Mouse (Mus musculus): ENCODE measurements at regions not wholly inside any gene's neighbourhood (a gene's known extent, or its start where the extent isn't known, plus 50 kb on each side); places are given as distances from the start of the nearest gene placed in this dataset.

- H3K27me3 ChIP-seq = no peaks in the 10 kb centered on the region
- no peak overlapping the region for H3K4me3 ChIP-seq (replicated peaks)
- H3K4me1 ChIP-seq (replicated peaks) = no peaks in the 10 kb centered on the region
- H3K9ac ChIP-seq = no peak overlapping the region
- 25% methylated on average over 6 of the region's 6 CpGs for WGBS (ENCODE audit: insufficient replicate concordance)
- H3K36me3 ChIP-seq (replicated peaks) = no peaks in the 10 kb centered on the region
- H3K27ac ChIP-seq (replicated peaks) = no peak overlapping the region
- ATAC-seq (ENCODE audit: insufficient read depth) = peak; percentile 31; the same call in 1 of the 2 replicates
- H3K4me2 ChIP-seq = no peak overlapping the region
- H3K9me3 ChIP-seq (replicated peaks) = no peaks in the 10 kb centered on the region
Measured at GRCm38 (mm10) chr13:110907319-110907955, 347.4 kb upstream of the Actbl2 start.

DNA sequence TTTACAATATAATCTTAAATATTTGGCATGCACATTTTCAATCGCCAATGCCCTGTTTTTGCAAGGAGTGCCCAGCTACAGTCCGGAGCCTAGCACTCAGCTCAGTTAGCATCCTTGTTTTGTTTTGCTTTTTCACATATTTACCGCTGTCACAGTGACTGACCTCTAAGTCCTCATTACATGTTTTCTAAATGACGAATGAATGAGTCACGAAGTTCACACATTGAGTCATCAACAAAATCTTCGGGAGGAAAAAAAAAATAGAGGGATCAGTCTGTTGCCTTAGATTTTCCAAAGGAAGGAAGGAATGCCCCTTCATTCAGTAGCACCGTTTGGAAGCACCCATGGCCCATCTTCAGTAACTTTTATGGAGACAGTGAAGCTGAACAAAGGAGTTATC is 342.9 kb upstream of the Actbl2 start:
- 58% methylated on average over 7 of the region's 7 CpGs for WGBS (ENCODE audit: insufficient replicate concordance)

DNA sequence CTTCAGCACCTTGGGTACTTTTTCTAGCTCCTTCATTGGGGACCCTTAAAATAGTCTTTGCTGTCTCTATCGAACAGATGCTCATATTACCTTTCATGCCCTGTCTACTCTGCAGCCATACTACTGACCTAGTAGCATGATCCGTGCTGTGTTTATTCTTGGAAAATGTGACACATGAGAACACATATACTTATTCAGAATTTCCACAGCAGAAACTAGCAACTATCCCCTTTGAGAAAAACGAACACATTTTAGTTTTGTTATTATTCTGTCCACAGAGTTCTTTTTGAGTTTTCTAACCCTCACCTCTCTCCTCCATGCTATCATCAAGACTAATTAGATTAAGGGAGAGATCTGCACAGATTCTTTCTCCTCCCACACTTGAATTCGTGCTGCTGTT is 341.6 kb upstream of the Actbl2 start:
- Histone ChIP-seq H3K9me3 (replicated peaks) (no peaks in the 10 kb centered on the region), H3K4me3 (replicated peaks) (no peak overlapping the region), H3K4me2 (no peak overlapping the region), H3K27me3 (no peaks in the 10 kb centered on the region), H3K36me3 (replicated peaks) (no peaks in the 10 kb centered on the region), H3K9ac (no peak overlapping the region), H3K4me1 (replicated peaks) (no peaks in the 10 kb centered on the region), H3K27ac (replicated peaks) (no peak overlapping the region)
- 54% methylated on average over 4 of the region's 4 CpGs for WGBS (ENCODE audit: insufficient replicate concordance)
- no peak for ATAC-seq (ENCODE audit: insufficient read depth)

More for the DNA sequence above, 342.9 kb upstream of the Actbl2 start:
- no peak overlapping the region for H3K4me3 ChIP-seq (replicated peaks)
- ATAC-seq (ENCODE audit: insufficient read depth) = no peak
- H3K9me3 ChIP-seq (replicated peaks) = no peaks in the 10 kb centered on the region
- no peaks in the 10 kb centered on the region for H3K4me1 ChIP-seq (replicated peaks)
- H3K9ac ChIP-seq = no peak overlapping the region
- H3K4me2 ChIP-seq = no peak overlapping the region
- no peaks in the 10 kb centered on the region for H3K36me3 ChIP-seq (replicated peaks)
- no peak overlapping the region for H3K27ac ChIP-seq (replicated peaks)
- no peaks in the 10 kb centered on the region for H3K27me3 ChIP-seq

DNA sequence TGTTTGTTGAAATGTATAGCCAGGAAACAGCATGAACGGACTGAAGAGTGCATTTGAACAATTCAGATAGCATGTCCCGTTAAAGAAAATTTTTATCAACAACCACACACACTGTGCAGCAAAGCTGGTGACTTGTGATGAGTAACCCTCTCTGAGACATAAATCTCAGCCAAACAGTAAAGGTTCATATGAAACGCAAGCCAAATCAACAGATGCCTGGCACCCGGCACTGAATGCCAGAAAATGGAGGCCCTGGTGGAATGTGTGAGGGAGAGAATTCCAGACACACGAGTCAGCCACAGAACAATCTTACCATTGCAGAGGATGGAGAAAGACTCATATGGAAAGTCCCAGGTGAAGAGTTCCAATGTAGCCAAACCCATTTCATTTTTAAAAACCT is 341.1 kb upstream of the Actbl2 start:
- H3K36me3 ChIP-seq (replicated peaks) = no peaks in the 10 kb centered on the region
- no peaks in the 10 kb centered on the region for H3K4me1 ChIP-seq (replicated peaks)
- WGBS (ENCODE audit: insufficient replicate concordance) = 58% methylated on average over 5 of the region's 5 CpGs
- no peak for ATAC-seq (ENCODE audit: insufficient read depth)
- H3K9ac ChIP-seq = no peak overlapping the region
- H3K4me2 ChIP-seq = no peak overlapping the region
- no peaks in the 10 kb centered on the region for H3K9me3 ChIP-seq (replicated peaks)
- H3K27ac ChIP-seq (replicated peaks) = no peak overlapping the region
- H3K27me3 ChIP-seq = no peaks in the 10 kb centered on the region
- no peak overlapping the region for H3K4me3 ChIP-seq (replicated peaks)

DNA sequence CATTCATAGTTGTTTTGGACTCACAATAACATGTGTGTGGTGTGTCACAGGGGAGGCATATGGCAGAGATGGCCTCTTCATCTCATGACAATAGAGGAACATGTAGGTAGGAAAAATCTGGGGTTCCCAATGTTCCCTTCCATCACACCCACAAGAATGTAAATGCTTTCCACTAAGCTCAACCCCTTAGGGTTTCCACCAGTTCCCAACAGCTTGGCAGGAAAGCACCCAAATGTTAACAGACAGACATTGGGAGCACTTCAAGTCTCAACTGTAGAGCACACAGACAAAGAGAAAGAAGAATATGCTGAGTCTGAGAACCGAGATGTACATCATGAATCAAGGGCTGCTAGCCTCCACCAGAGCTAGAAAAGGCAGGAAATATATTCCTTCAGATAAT is 339.7 kb upstream of the Actbl2 start:
- no peak overlapping the region for H3K4me2 ChIP-seq
- no peaks in the 10 kb centered on the region for H3K9me3 ChIP-seq (replicated peaks)
- no peak for ATAC-seq (ENCODE audit: insufficient read depth)
- H3K27ac ChIP-seq (replicated peaks) = no peak overlapping the region
- H3K9ac ChIP-seq = no peak overlapping the region
- no peaks in the 10 kb centered on the region for H3K4me1 ChIP-seq (replicated peaks)
- H3K36me3 ChIP-seq (replicated peaks) = no peaks in the 10 kb centered on the region
- H3K4me3 ChIP-seq (replicated peaks) = no peak overlapping the region
- 37% methylated on average over 1 of the region's 1 CpGs for WGBS (ENCODE audit: insufficient replicate concordance)
- H3K27me3 ChIP-seq = no peaks in the 10 kb centered on the region

GRCm38 (mm10) chr13:110923936-110924335 is 330.9 kb upstream of the Actbl2 start:
- Histone ChIP-seq H3K27me3 (no peaks in the 10 kb centered on the region), H3K4me1 (replicated peaks) (no peaks in the 10 kb centered on the region), H3K9ac (no peak overlapping the region), H3K36me3 (replicated peaks) (no peaks in the 10 kb centered on the region), H3K4me3 (replicated peaks) (no peak overlapping the region), H3K9me3 (replicated peaks) (no peaks in the 10 kb centered on the region), H3K4me2 (no peak overlapping the region), H3K27ac (replicated peaks) (no peak overlapping the region)
- 76% methylated on average over 5 of the region's 5 CpGs for WGBS (ENCODE audit: insufficient replicate concordance)
- ATAC-seq (ENCODE audit: insufficient read depth) = no peak

GRCm38 (mm10) chr13:110924897-110925296 is 329.9 kb upstream of the Actbl2 start:
- Histone ChIP-seq H3K4me2 (no peak overlapping the region), H3K4me3 (replicated peaks) (no peak overlapping the region), H3K9ac (no peak overlapping the region), H3K36me3 (replicated peaks) (no peaks in the 10 kb centered on the region), H3K9me3 (replicated peaks) (no peaks in the 10 kb centered on the region), H3K4me1 (replicated peaks) (no peaks in the 10 kb centered on the region), H3K27ac (replicated peaks) (no peak overlapping the region), H3K27me3 (no peaks in the 10 kb centered on the region)
- no peak for ATAC-seq (ENCODE audit: insufficient read depth)
- 62% methylated on average over 3 of the region's 3 CpGs for WGBS (ENCODE audit: insufficient replicate concordance)

DNA sequence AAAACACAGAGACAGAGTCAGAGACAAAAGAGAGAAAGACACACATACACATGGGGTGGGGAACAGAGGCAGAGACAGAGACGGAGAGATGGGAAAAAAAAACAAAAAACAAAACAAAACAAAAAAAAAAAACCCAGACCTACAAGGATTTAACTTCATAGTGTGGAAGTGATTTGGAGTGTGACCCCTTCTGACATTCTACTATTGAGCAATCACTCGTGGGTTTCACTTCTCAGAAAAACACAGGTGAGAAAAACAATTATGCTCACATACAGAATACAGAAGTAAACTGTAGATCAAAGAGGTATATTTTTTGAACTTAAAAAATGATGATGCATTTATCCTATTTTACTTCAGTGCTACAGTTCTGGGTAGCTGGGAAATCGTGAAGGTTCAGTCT is 326.7 kb upstream of the Actbl2 start:
- Histone ChIP-seq H3K4me1 (replicated peaks) (no peaks in the 10 kb centered on the region), H3K27me3 (no peaks in the 10 kb centered on the region)

DNA sequence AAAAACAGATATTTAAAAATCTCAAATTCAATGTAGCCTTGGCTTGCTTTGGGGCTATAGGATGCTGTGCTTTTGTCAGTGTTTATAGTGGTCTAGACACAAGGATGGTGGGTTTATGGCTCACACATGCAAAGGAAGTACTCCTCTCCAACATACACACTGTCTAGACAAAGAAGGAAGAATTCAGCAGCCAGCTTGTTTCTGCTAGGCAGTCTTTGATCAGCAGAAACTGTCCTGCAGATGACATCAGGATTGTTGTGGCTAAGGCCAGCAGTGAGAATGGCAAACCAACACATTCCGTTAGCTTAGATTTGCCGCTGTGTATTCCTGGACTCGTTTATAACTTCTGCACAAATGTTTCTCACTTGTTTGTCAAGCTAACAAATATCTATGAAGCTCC is 325.9 kb upstream of the Actbl2 start:
- Histone ChIP-seq H3K4me2 (no peak overlapping the region), H3K27ac (replicated peaks) (no peak overlapping the region), H3K4me1 (replicated peaks) (no peaks in the 10 kb centered on the region), H3K36me3 (replicated peaks) (no peaks in the 10 kb centered on the region), H3K4me3 (replicated peaks) (no peak overlapping the region), H3K27me3 (no peaks in the 10 kb centered on the region), H3K9ac (no peak overlapping the region), H3K9me3 (replicated peaks) (no peaks in the 10 kb centered on the region)
- ATAC-seq (ENCODE audit: insufficient read depth) = no peak
- WGBS (ENCODE audit: insufficient replicate concordance) = 50% methylated on average over 3 of the region's 3 CpGs

More for the DNA sequence above, 326.7 kb upstream of the Actbl2 start:
- Histone ChIP-seq H3K4me2 (no peak overlapping the region), H3K27ac (replicated peaks) (no peak overlapping the region), H3K4me3 (replicated peaks) (no peak overlapping the region), H3K9ac (no peak overlapping the region), H3K36me3 (replicated peaks) (no peaks in the 10 kb centered on the region), H3K9me3 (replicated peaks) (no peaks in the 10 kb centered on the region)
- WGBS (ENCODE audit: insufficient replicate concordance) = 41% methylated on average over 3 of the region's 3 CpGs
- ATAC-seq (ENCODE audit: insufficient read depth) = no peak

GRCm38 (mm10) chr13:110929579-110929978 is 325.2 kb upstream of the Actbl2 start:
- ATAC-seq (ENCODE audit: insufficient read depth) = no peak

GRCm38 (mm10) chr13:110941587-110941986 is 313.2 kb upstream of the Actbl2 start:
- H3K36me3 ChIP-seq (replicated peaks) = no peaks in the 10 kb centered on the region
- no peak overlapping the region for H3K27ac ChIP-seq (replicated peaks)
- no peak for ATAC-seq (ENCODE audit: insufficient read depth)
- no peaks in the 10 kb centered on the region for H3K9me3 ChIP-seq (replicated peaks)
- H3K9ac ChIP-seq = no peak overlapping the region
- no peaks in the 10 kb centered on the region for H3K4me1 ChIP-seq (replicated peaks)
- no peaks in the 10 kb centered on the region for H3K27me3 ChIP-seq
- 47% methylated on average over 1 of the region's 1 CpGs for WGBS (ENCODE audit: insufficient replicate concordance)
- H3K4me3 ChIP-seq (replicated peaks) = no peak overlapping the region
- no peak overlapping the region for H3K4me2 ChIP-seq

More at GRCm38 (mm10) chr13:110929579-110929978, 325.2 kb upstream of the Actbl2 start:
- Histone ChIP-seq H3K36me3 (replicated peaks) (no peaks in the 10 kb centered on the region), H3K27me3 (no peaks in the 10 kb centered on the region), H3K4me3 (replicated peaks) (no peak overlapping the region), H3K9me3 (replicated peaks) (no peaks in the 10 kb centered on the region), H3K27ac (replicated peaks) (no peak overlapping the region), H3K4me1 (replicated peaks) (no peaks in the 10 kb centered on the region), H3K9ac (no peak overlapping the region), H3K4me2 (no peak overlapping the region)
- 43% methylated on average over 1 of the region's 1 CpGs for WGBS (ENCODE audit: insufficient replicate concordance)

GRCm38 (mm10) chr13:110942986-110943644 is 311.7 kb upstream of the Actbl2 start:
- no peak for ATAC-seq (ENCODE audit: insufficient read depth)
- Histone ChIP-seq H3K27ac (replicated peaks) (no peak overlapping the region), H3K4me1 (replicated peaks) (no peaks in the 10 kb centered on the region)

More at GRCm38 (mm10) chr13:110942986-110943644, 311.7 kb upstream of the Actbl2 start:
- Histone ChIP-seq H3K9me3 (replicated peaks) (no peaks in the 10 kb centered on the region), H3K36me3 (replicated peaks) (no peaks in the 10 kb centered on the region), H3K4me2 (no peak overlapping the region), H3K9ac (no peak overlapping the region), H3K4me3 (replicated peaks) (no peak overlapping the region), H3K27me3 (no peaks in the 10 kb centered on the region)
- WGBS (ENCODE audit: insufficient replicate concordance) = 52% methylated on average over 4 of the region's 4 CpGs
